Mouse (Mus musculus) heart, adult 2 months (tissue): ENCODE data around the gene Vmn1r1.
"Not testable (repeated sequence)": the region's sequence is repeated elsewhere in the genome, so short reads cannot be mapped to it uniquely, and the experiment has no call there.

ENCODE experiments used
- CTCF ChIP-seq: fragments of 200-600 bp; IDR thresholded peaks from 2 replicates; pipeline ENCODE4 v1.8.1; 2022; ENCODE audit warnings: antibody characterized with exemption, mild to moderate bottlenecking, moderate library complexity
- EP300 ChIP-seq: fragments of 200-500 bp; IDR thresholded peaks from 2 replicates; pipeline ENCODE4 v1.6.1; 2011; ENCODE audit warnings: low read depth, low read length, control low read depth; ENCODE audit not compliant: insufficient read depth
- POLR2A ChIP-seq: fragments of 200-500 bp; IDR thresholded peaks from 2 replicates; pipeline ENCODE4 v1.6.1; 2011; ENCODE audit warnings: mild to moderate bottlenecking, low read depth, low read length, control low read depth; ENCODE audit not compliant: insufficient read depth

GRCm38 (mm10) chr1:182170206-182170605 lies 5.9 kb upstream of the Vmn1r1 start:
- TF ChIP-seq POLR2A, CTCF, EP300: not testable (repeated sequence)
